Mouse (Mus musculus) layer of hippocampus, adult 9-10 months (tissue): ENCODE results near the gene Abraxas2.

Experiments used
- DNase-seq: peaks from one replicate; pipeline ENCODE4 v3.0.0; 2022; ENCODE audit warnings: low spot score

The Abraxas2 gene

DNA sequence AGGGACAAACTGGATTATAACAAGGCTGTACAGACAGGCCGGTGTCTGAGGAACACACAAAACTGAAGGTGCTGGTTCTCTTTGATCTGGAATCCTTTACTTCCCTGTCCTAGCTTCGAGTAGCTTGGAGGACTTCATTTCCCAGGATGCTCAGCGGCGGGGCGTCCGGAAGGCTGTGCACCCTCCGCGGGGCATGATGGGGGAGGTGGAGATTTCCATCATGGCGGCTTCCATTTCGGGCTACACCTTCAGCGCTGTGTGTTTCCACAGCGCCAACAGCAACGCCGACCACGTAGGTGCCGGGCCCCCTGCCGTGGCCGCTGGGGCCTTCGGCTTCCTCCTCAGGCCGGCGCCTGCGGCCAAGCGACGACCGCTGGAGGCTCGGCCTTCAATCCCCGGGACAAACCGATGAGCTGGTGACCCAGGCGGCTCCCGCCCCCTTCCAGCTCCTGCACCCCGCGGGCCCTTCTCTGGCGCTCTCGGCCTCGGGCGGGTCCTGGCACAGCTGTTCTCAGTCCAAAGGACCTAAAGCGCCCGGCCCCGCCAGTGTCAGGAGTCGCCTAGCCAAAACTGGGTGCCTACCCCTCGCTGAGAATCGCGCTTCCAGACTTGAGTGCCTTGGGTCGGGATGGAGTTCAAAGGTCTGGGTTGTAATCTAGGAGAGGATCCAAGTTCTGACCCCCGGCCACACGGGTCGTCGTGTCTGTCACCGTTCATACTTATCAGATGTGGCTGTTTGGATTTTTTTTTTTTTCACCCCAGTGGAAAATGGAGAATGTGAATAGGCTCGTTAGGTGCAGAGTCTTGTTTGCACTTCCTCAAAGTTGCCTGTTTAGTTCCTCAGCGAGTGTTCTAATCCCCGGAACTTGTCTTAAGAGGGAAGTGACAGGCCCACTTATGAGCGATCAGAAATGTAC, at the start of gene Abraxas2:
Gene Abraxas2, plus strand, starts transcription at position 184 of the 917 bp plus-strand sequence.
- peak; percentile 72 for DNase-seq

DNA sequence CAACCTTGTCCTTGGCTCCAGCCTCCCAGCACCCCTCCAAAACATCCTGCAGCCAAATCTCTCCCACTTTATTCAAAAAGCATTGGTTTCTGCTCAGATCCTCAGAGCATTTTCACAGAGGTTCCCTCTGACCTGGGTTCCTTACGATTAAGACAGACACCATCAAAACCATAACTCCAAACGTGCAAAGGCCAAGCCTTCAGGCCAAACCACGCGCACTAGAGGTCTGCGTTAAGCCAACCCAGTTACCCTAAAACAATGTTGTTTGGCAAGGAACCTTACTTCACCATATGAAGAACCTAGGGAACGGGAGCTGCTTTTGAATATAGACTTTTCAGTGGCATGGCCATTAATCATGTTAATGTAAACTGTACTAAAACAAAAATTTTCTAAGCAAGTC, 49.3 kb upstream of the Abraxas2 start:
- no peak for DNase-seq

DNA sequence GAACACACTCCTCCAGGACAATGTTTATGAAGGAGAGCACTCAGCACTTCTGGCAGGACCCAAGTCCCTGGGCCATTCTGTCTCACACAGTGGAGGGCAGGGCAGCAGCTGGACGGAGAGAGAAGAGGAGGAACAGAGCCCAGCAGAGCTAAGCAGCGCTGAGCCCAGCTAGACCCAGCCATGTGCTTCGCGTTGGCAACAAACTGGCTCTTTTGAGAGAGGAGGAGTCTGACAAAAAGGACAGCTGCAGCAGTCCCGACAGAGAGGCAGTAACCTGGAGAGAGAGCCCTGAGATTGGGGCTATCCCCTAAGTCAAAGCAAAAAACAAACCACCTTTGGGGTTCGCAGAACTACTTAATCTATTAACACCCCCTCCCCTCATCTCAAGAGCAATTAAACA, 48.7 kb upstream of the Abraxas2 start:
- no peak for DNase-seq

GRCm38 (mm10) chr7:132810879-132811278, 48.1 kb upstream of the Abraxas2 start:
- DNase-seq, result no peak

GRCm38 (mm10) chr7:132811716-132812618, 47.1 kb upstream of the Abraxas2 start:
- no peak for DNase-seq

DNA sequence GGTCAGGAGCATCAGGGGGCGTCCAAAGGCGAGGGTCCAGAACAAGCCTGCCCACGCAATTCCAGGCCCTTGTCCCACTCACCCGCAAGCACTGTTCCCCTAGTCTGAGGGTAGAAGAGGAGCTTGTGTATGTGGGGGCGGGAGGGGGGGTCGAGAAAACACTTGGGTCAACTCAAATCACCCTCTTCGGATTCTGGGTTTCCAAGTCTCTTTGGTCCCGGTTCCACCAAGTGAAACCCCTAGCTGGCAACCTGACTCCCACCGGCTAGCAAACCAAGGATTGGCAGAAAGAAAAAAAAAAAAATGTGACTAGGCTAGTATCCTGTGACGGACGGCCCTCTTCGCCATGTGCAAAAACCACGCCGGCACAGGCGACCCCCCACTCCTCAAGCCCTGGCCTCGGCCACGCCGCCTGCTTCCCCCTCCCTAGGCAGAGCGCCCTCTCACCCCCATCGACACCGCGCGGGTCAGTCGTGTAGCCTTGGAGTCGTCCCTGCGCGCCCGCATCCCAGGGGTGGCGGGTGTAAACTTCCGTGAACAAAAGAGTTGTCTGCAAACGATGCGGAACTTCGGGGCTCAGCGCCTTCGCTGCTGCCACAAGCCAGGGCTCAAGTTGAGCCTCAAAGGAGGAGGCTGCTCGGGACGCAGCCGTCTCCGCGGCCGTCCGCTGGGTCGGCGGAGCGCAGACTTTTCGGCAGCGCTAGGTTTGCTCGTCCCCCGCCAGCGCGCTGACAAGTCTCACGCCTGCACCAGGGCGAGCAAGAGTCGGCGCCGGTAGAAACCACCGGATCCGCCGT, 46.2 kb upstream of the Abraxas2 start:
- DNase-seq, result no peak

- DNase-seq, result no peak
These were observed 45.5 kb upstream of the Abraxas2 start, which contains the start of gene Fam53b for GRCm38 (mm10) chr7:132813416-132814088. Gene Fam53b, minus strand, starts transcription at chr7:132813886.

DNA sequence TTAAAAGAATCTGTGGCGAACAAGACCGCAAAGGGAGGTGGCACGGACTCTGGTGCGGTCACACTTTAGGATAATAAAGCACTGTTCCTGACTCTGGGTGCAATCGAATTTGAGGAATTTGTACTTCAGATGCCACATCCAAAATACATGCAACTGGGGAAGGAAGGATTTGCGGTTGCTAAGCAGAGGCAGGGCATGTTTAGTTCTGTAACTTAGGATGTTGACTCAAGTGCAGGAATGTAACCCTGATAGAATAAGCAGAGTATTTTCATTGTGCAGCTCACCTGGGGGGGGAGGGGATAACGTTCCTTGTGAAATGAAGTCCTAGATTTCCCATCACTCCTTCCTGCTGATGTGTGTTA, 45.0 kb upstream of the Abraxas2 start:
- no peak for DNase-seq

DNA sequence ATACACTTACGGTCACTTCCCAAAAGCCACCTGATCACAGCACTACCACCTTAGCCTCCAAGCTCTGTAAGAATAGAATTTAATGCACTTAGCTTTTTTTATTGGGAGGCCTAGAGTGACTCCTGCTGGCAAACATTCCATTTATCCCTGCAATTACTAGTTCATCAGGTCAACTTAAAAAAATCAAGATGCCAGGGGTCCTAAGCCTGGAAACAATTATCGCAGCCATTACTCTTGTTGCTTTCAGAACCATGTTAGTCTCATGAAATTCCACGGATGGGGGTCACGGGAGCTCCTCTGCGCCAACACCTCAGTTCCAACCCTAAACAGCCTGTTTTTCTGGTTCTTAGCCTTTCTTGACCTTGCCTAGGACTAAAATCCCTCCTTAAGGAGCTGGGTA, 43.9 kb upstream of the Abraxas2 start:
- no peak for DNase-seq

DNA sequence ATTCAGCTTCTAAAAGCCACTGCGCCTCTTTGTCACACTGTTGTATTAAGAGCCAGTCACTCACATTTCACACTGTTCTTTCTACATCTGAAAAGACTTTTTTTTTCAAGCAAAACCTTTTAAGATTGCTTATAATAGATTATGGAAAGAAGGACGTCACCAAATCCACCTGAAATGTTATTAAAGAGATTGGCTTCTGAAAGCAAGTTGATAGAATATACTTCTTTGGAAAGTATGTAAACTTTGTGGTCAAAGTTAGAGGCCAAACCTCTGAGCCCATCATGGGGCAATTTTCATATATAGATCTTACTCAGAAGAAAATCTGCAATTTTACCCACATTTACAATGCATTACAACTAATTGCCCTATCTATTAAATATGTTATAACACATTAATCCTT, 42.5 kb upstream of the Abraxas2 start:
- DNase-seq, result no peak

DNA sequence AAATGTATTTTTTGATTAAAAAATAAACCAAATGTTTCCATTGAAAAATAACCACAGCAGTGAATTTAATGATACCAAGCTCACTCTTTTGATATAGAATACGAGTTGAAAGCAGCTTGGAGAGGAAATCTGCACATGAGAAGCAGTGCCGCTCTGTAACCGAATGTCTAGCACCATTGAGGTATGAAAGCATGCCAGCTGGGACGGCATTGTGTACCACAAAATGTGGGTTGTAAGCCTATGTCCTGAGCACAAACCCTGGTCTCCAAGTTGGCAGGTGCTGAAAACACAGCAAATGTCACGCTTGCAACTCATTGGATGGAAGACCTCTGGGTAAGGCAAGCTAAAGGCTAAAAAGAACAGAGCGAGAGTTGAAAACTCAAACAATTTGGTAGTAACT, 42.0 kb upstream of the Abraxas2 start:
- DNase-seq, result no peak

DNA sequence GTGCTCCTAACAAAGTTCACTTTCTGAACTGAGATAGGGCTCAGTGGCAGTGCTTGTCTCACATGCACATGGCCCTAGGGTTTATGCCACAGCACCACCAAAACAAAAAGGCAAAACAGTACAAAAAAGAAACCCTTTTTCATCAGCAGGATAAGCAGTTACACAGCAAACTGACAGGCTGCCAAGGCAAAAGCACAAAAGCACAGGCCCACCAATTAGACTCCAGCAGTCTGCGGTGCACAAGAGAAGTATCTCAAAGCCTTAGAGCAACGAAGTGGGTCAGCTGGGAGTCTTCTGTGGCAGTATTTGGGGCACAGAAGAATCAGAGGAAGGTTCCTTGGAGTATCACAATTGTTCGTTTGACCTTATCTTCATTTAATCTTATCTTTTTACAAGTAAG, 38.3 kb upstream of the Abraxas2 start:
- DNase-seq, result no peak

- DNase-seq, result no peak
These were observed 35.2 kb upstream of the Abraxas2 start for GRCm38 (mm10) chr7:132823832-132824231.

- no peak for DNase-seq
These were observed 34.5 kb upstream of the Abraxas2 start for GRCm38 (mm10) chr7:132824346-132825022.

- no peak for DNase-seq
These were observed 28.1 kb upstream of the Abraxas2 start for GRCm38 (mm10) chr7:132830955-132831354.

GRCm38 (mm10) chr7:132841287-132841686, 17.7 kb upstream of the Abraxas2 start:
- DNase-seq, result no peak

GRCm38 (mm10) chr7:132842455-132842854, 16.6 kb upstream of the Abraxas2 start:
- no peak for DNase-seq

DNA sequence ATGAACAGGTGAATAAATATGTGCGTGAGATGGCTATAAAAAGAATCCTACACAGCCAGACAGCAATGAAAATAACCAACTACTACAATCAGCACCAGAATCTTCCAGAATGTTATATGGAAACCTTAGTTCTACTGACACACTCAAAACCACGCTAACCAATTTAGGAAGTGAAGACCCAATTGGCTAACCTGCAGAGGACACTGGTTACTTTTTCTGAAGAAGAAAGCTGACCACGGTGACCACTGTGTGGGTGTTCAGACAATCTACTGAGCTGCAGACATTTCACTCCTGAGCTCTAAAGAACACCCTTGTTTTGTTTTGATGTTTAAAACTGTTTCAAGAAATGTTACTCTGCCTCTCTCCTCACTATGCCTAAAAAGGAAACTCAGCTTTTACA, 15.9 kb upstream of the Abraxas2 start:
- DNase-seq, result no peak

GRCm38 (mm10) chr7:132852173-132852844, 6.7 kb upstream of the Abraxas2 start, which contains the start of gene Eef1akmt2:
Gene Eef1akmt2, minus strand, starts transcription at chr7:132852673.
- peak; percentile 75 for DNase-seq

GRCm38 (mm10) chr7:132853361-132853760, 5.7 kb upstream of the Abraxas2 start:
- no peak for DNase-seq
